Mouse (Mus musculus) heart, embryonic 14.5 days (tissue): ENCODE measurements at regions not wholly inside any gene's neighbourhood (a gene's known extent, or its start where the extent isn't known, plus 50 kb on each side); places are given as distances from the start of the nearest gene placed in this dataset.

Source experiments
- ATAC-seq: fragments of 200-750 bp; cut with Nextera tagmentation; 2 replicates; pipeline ENCODE4 v1.8.0; 2017; ENCODE audit warnings: low read depth, moderate TSS enrichment; ENCODE audit not compliant: insufficient number of reproducible peaks, insufficient read depth, low FRiP score
- H3K27ac ChIP-seq, 2 experiments: fragments of 200-500 bp in 1 of 2; fragments of 300-500 bp in 1 of 2; sonication (generic) in 1 of 2; replicated peaks in 1 of 2; 2 replicates each; pipeline ENCODE4 v1.5.1; 2012 to 2014; ENCODE audit warnings: low read depth in 2 of 2, low read length in 2 of 2, control low read depth in 1 of 2, mild to moderate bottlenecking in 1 of 2, mixed read lengths in 1 of 2; ENCODE audit not compliant: control insufficient read depth in 1 of 2, insufficient read depth in 1 of 2
- H3K27me3 ChIP-seq: fragments of 300-500 bp; sonication (generic); 2 replicates; pipeline ENCODE4 v1.6.1; 2014; ENCODE audit warnings: mild to moderate bottlenecking, low read length, control low read depth; ENCODE audit not compliant: control insufficient read depth, insufficient read depth
- H3K36me3 ChIP-seq: fragments of 300-500 bp; sonication (generic); 2 replicates; pipeline ENCODE4 v1.6.1; 2014; ENCODE audit warnings: mild to moderate bottlenecking, control low read depth, low read length, mixed read lengths; ENCODE audit not compliant: control insufficient read depth, insufficient read depth
- H3K4me1 ChIP-seq, 2 experiments: fragments of 200-500 bp in 1 of 2; fragments of 300-500 bp in 1 of 2; sonication (generic) in 1 of 2; 2 replicates each; pipeline ENCODE4 v1.6.1; 2012 to 2014; ENCODE audit warnings: low read length in 2 of 2, control low read depth in 1 of 2, mixed read lengths in 1 of 2; ENCODE audit not compliant: control insufficient read depth in 2 of 2, insufficient read depth in 2 of 2
- H3K4me2 ChIP-seq: fragments of 300-500 bp; sonication (generic); 2 replicates; pipeline ENCODE4 v1.6.1; 2014; ENCODE audit warnings: mild to moderate bottlenecking, low read length
- H3K4me3 ChIP-seq, 2 experiments: fragments of 200-500 bp in 1 of 2; fragments of 300-500 bp in 1 of 2; sonication (generic) in 1 of 2; 2 replicates each; pipeline ENCODE4 v1.5.1; 2012 to 2014; ENCODE audit warnings: low read length in 2 of 2, mild to moderate bottlenecking in 2 of 2, control low read depth in 1 of 2, low read depth in 1 of 2, moderate library complexity in 1 of 2; ENCODE audit not compliant: control insufficient read depth in 1 of 2, insufficient read depth in 1 of 2
- H3K9ac ChIP-seq: fragments of 300-500 bp; sonication (generic); 2 replicates; pipeline ENCODE4 v1.6.1; 2014; ENCODE audit warnings: mild to moderate bottlenecking, low read length
- H3K9me3 ChIP-seq: fragments of 300-500 bp; sonication (generic); 2 replicates; pipeline ENCODE4 v1.6.1; 2016; ENCODE audit warnings: low read length, control low read depth; ENCODE audit not compliant: control insufficient read depth
- WGBS: fragments of 180-500 bp; shearing (Covaris S2); extraction: QIAGEN DNeasy Blood & Tissue Kit; methylation state at CpG from one replicate; pipeline ENCODE4 v1.1.7; 2014; 5-methylcytosine and 5-hydroxymethylcytosine counted together

DNA sequence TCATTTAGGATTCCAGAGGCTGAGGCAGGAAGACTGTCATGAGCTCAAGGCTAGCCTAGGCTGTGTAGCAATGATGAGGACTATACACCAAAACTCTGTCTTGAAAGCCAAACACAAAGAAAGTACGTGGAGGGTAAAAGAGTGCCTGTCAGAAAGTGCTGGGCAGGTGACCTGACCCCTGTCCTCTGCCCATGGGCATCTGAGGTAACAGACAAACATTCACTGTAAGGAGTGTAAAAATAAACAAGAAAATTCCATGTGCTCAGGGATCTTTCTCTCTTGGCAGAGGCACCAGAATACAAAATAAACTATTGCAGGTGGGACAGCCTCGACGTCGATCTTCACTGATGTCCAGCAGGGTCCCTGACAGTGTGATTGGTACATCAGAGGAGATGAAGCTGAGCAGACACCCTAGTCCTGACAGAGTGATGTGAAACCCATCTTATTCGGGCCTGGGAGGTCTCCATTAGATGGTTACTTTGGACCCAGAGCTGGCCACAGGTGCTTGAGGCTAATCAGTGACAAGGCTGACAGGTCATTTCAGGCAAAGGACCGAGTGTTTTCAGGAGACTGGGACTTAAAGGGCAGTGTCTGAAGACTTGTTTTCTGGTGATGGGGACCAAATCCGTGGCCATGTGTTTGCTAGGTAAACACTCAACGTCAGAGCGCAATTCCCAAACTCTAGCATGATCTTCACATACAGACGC is 62.9 kb upstream of the Irf2bp2 start:
- H3K36me3 ChIP-seq, result no peaks in the 10 kb centered on the region
- 60% methylated on average over 10 of the region's 10 CpGs for WGBS
- ATAC-seq, result no peak

DNA sequence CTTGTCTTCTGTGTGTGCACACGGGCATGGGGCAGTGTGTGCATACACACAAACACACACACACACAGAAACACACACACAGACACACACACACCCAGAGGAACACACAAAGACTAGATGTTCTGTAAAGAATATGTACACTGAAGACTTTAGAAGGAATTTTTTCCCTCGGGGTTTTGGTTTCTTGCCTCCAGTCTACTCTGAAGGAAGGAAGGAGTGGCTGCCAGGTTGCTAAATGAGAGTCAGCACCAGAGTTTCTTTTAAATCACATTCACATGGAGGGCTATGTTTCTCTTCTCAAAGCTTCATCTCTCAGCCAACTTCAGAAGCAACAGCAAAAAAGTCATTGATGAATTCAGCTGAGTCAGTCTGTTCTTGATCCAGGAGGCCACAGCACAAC is 61.8 kb upstream of the Irf2bp2 start:
- no peak for ATAC-seq
- no peak overlapping the region for H3K9ac ChIP-seq
- no peak overlapping the region for H3K27ac ChIP-seq
- no peaks in the 10 kb centered on the region for H3K36me3 ChIP-seq
- H3K4me3 ChIP-seq, result no peak overlapping the region
- no peaks in the 10 kb centered on the region for H3K9me3 ChIP-seq
- peaks cover 12 to 16% of the 10 kb centered on the region in 2 experiments for H3K4me1 ChIP-seq
- WGBS, result 52% methylated on average over 2 of the region's 2 CpGs
- no peaks in the 10 kb centered on the region for H3K27me3 ChIP-seq
- H3K4me2 ChIP-seq, result no peak overlapping the region

More for the DNA sequence above, 62.9 kb upstream of the Irf2bp2 start:
- peaks cover 20 to 27% of the 10 kb centered on the region in 2 experiments for H3K4me1 ChIP-seq
- H3K27me3 ChIP-seq, result no peaks in the 10 kb centered on the region
- no peaks in the 10 kb centered on the region for H3K9me3 ChIP-seq
- H3K4me2 ChIP-seq, result no peak overlapping the region
- no peak overlapping the region for H3K27ac ChIP-seq
- no peak overlapping the region for H3K9ac ChIP-seq
- H3K4me3 ChIP-seq, result no peak overlapping the region

DNA sequence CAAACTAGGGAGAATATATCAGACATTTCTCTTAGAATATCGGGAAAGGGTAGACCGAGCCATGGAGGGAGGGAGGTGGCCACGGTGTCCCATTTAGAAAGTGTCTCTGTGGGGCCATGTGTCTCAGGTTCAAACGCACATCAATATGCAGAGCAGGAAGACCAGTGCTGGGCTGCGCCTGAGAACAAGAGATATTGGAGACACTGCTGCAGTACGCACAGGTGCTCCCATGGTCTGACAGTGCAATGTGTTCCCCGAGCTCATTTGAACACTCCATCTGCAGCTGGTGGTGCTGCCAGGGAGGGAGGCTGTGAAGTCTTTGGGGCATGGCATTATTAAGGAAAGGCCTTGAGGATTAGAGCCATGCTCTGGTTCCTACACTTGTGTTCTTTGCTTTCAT is 60.6 kb upstream of the Irf2bp2 start:
- 88% methylated on average over 7 of the region's 7 CpGs for WGBS
- no peaks in the 10 kb centered on the region for H3K9me3 ChIP-seq
- peaks cover 1 to 4% of the 10 kb centered on the region in 2 experiments for H3K4me1 ChIP-seq
- no peak for ATAC-seq
- no peak overlapping the region for H3K4me2 ChIP-seq
- no peaks in the 10 kb centered on the region for H3K36me3 ChIP-seq
- H3K4me3 ChIP-seq, result no peak overlapping the region
- H3K27me3 ChIP-seq, result no peaks in the 10 kb centered on the region
- no peak overlapping the region for H3K27ac ChIP-seq
- H3K9ac ChIP-seq, result no peak overlapping the region

DNA sequence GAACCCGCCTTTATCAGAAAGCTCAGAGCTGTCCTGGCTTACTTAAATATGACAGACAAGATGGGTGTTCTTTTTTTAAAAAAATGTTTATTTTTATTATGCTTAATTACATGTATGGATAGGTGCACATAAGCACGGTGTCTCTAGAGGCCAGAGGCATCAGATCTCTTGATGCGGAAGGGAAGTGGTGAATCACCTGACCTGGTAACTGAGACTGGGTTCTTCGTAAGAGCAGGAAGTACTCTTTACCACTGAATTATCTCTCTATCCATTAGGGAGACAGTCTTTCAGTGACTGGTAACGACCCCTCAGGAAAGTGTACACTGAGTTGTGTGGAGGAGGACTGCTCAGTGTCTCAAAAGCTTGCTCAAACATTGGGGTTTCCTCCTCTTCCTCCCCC is 58.4 kb upstream of the Irf2bp2 start:
- 78% methylated on average over 5 of the region's 5 CpGs for WGBS
- H3K4me1 ChIP-seq, result peaks cover 0 to 3% of the 10 kb centered on the region in 2 experiments; a peak in 2 of 4 replicates
- H3K9ac ChIP-seq, result no peak overlapping the region
- no peak for ATAC-seq
- no peak overlapping the region for H3K27ac ChIP-seq
- no peaks in the 10 kb centered on the region for H3K36me3 ChIP-seq
- no peaks in the 10 kb centered on the region for H3K27me3 ChIP-seq
- H3K4me2 ChIP-seq, result no peak overlapping the region
- H3K4me3 ChIP-seq, result no peak overlapping the region
- no peaks in the 10 kb centered on the region for H3K9me3 ChIP-seq

DNA sequence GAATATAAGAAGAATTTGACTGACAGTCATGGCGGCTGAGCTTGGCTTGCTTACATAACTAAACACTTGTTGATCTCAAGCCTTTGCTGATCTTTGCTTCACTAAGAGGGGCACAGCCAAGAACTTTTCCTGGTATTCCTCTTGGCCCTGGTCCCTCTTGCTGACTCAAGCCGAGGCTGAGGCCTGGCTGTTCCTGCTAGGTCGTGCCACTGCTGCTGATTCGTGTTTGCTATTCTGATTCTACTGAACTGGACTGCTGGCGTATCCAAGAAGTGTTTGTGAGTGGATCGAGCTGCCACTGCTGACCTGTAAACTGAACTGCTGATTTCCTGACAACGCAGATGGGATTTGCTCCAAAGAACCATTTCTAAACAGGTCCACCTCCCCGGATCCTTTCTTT is 57.2 kb upstream of the Irf2bp2 start:
- no peak for ATAC-seq
- Histone ChIP-seq H3K9ac (no peak overlapping the region), H3K27me3 (no peaks in the 10 kb centered on the region), H3K27ac (no peak overlapping the region), H3K4me2 (no peak overlapping the region), H3K4me1 (peaks cover 0 to 3% of the 10 kb centered on the region in 2 experiments; a peak in 2 of 4 replicates), H3K36me3 (no peaks in the 10 kb centered on the region), H3K9me3 (no peaks in the 10 kb centered on the region), H3K4me3 (no peak overlapping the region)
- WGBS, result 83% methylated on average over 8 of the region's 8 CpGs

DNA sequence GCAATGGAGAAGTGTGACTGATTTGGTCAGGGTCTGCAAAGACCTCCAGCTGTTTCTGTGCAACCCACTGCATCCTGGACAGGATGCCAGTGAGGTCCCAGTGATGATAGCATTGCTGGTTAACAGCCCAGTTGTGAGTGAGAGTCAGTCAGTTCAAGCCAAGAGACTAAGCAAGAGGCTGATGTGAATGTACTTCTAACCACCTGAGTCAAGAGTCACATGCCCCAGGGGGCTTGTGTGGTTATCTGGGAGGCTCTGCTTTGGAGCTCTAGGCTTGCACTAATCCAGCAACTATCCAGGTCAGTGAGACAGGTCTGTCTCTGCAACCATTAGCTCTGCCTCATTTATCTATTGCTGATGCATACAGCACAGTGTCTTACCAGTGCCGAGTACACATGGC is 55.5 kb upstream of the Irf2bp2 start:
- H3K9me3 ChIP-seq, result no peaks in the 10 kb centered on the region
- 92% methylated on average over 1 of the region's 1 CpGs for WGBS
- ATAC-seq, result no peak
- no peak overlapping the region for H3K4me3 ChIP-seq
- no peak overlapping the region for H3K27ac ChIP-seq
- H3K27me3 ChIP-seq, result no peaks in the 10 kb centered on the region
- no peaks in the 10 kb centered on the region for H3K36me3 ChIP-seq
- no peak overlapping the region for H3K4me2 ChIP-seq
- H3K4me1 ChIP-seq, result peaks cover 0 to 3% of the 10 kb centered on the region in 2 experiments; a peak in 2 of 4 replicates
- no peak overlapping the region for H3K9ac ChIP-seq

DNA sequence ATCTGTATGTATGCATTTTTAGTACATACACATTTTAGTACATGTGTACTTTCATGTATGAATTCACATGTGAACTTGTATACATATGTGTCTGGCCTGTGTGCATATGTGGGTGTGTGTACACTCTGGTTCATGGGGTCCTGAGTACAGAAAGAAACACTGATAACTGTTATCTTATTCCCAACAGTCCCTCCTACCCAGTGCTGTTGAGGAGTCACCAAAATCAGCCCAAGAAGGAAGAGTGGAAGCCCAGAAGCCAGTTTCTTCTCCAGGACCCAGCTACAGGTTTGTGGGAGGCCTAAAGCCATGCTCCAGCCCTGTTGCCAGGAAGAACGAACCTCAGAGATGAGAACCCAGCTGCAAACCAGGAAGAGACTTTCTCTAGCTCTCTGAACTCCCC is 53.6 kb upstream of the Irf2bp2 start:
- peaks cover 4% of the 10 kb centered on the region; the same call in 1 of the 2 replicates for H3K9me3 ChIP-seq
- H3K4me1 ChIP-seq, result peaks cover 0 to 3% of the 10 kb centered on the region in 2 experiments; a peak in 2 of 4 replicates
- ATAC-seq, result no peak
- H3K4me3 ChIP-seq, result no peak overlapping the region
- H3K27me3 ChIP-seq, result no peaks in the 10 kb centered on the region
- no peak overlapping the region for H3K9ac ChIP-seq
- 40% methylated on average over 1 of the region's 1 CpGs for WGBS
- H3K27ac ChIP-seq, result no peak overlapping the region
- H3K4me2 ChIP-seq, result no peak overlapping the region
- H3K36me3 ChIP-seq, result no peaks in the 10 kb centered on the region
